Mouse (Mus musculus): ENCODE data around the gene Sprr3.

Gene Sprr3

DNA sequence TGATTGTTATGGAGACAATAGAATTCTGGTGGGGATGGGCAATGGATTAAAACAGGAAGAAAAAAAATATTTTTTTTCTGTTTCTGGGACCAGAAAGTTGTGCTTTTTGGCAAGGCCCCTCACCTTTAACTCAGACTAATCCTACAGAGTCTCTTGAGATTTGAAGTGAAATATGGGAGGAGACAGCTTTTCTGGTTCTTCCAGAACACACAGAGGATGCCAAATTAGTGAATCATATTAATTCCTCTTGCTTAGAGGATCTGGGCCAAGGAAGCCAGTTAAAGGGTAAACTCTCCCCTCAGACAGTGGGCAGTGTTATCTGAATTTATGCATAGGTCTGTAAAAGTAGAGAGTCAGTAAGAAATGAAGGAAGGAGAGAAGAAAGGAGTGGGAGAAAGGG, 8.9 kb upstream of the Sprr3 start:
- H3K4me3 ChIP-seq (replicated peaks; ENCODE audit: low read length): no peak overlapping the region
- H3K36me3 ChIP-seq (ENCODE audit: insufficient read depth, low read length): no peaks in the 10 kb centered on the region
- H3K27me3 ChIP-seq (ENCODE audit: insufficient read depth, low read length): no peaks in the 10 kb centered on the region
- TF ChIP-seq NANOG (IDR thresholded peaks at IDR 0.05; ENCODE audit: borderline replicate concordance, low read length) (no peak), CTCF (conservative IDR thresholded peaks at IDR 0.05; ENCODE audit: low read length) (no peak), POU5F1 (IDR thresholded peaks at IDR 0.05; ENCODE audit: borderline replicate concordance, low read length) (no peak)
- no peaks in the 10 kb centered on the region for H3K9me3 ChIP-seq (ENCODE audit: low read length)
- no peaks in the 10 kb centered on the region for H3K4me1 ChIP-seq (replicated peaks; ENCODE audit: low read depth, low read length)

DNA sequence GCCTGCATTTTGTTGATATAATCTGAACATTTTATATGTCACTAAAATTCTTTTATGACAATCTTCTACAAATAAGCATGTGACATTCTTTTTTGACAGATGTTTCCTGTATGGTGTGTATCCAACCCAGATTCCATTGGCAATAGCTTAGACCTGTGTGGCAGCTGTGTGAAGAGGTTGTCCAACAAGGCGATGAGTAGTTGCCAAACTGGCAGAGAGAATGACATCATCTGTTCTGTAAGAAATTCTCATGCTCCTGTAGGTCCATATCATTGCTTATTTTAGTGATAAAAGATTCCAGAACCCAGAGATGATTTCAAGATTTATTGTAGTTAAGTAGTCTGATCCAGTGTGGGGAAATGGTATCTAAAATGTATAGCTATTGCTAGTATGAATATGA, 8.1 kb upstream of the Sprr3 start:
- TF ChIP-seq POU5F1 (IDR thresholded peaks at IDR 0.05; ENCODE audit: borderline replicate concordance, low read length): no peak
- TF ChIP-seq CTCF (conservative IDR thresholded peaks at IDR 0.05; ENCODE audit: low read length): no peak
- no peak for TF ChIP-seq NANOG (IDR thresholded peaks at IDR 0.05; ENCODE audit: borderline replicate concordance, low read length)
- Histone ChIP-seq H3K27me3 (ENCODE audit: insufficient read depth, low read length) (no peaks in the 10 kb centered on the region), H3K4me3 (replicated peaks; ENCODE audit: low read length) (no peak overlapping the region), H3K9me3 (ENCODE audit: low read length) (no peaks in the 10 kb centered on the region), H3K4me1 (replicated peaks; ENCODE audit: low read depth, low read length) (no peaks in the 10 kb centered on the region), H3K36me3 (ENCODE audit: insufficient read depth, low read length) (no peaks in the 10 kb centered on the region)

DNA sequence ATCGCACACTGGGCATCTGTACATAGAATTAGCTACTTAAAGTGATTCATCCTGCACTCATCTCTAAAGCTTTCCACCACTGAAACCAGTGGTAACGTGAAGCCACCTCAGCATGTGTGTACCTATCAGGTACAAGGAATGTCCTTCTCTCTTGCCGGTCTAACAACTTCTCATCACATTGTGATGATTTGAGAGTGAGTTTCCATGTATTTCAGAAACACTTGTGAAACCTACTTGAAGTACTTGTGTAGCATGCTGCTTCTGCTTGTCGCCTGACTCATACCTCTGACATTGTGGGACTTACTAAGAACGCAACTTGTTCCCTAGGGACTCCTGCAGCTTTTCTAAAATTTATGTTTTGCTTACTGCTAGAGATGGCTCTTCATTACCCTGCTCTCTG, 3.4 kb downstream of the Sprr3 start:
- Histone ChIP-seq H3K27me3 (ENCODE audit: insufficient read depth, low read length) (no peaks in the 10 kb centered on the region), H3K4me3 (replicated peaks; ENCODE audit: low read length) (no peak overlapping the region), H3K4me1 (replicated peaks; ENCODE audit: low read depth, low read length) (no peaks in the 10 kb centered on the region), H3K36me3 (ENCODE audit: insufficient read depth, low read length) (no peaks in the 10 kb centered on the region), H3K9me3 (ENCODE audit: low read length) (no peaks in the 10 kb centered on the region)
- TF ChIP-seq NANOG (IDR thresholded peaks at IDR 0.05; ENCODE audit: borderline replicate concordance, low read length): no peak
- TF ChIP-seq POU5F1 (IDR thresholded peaks at IDR 0.05; ENCODE audit: borderline replicate concordance, low read length): no peak
- TF ChIP-seq CTCF (conservative IDR thresholded peaks at IDR 0.05; ENCODE audit: low read length): no peak

DNA sequence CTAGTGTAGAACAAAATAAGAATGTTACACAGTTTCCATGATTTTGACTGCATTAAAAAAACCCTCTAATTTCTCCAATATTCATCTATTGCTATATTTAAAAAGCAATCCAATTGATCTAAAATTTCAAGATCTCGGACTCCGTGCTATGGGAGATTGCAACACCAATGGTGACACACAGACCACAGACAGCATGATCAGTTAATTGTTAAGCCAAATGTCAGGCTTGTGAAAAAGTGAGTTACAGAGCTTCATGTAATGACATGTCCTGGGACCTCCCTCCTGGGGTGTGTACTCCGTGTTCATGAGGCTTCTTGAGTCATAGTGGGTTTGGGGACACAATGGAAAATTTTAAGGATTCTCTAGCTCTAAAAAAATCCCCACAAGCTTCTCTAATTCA, 18.3 kb downstream of the Sprr3 start:
- no peaks in the 10 kb centered on the region for H3K27me3 ChIP-seq (ENCODE audit: insufficient read depth, low read length)
- no peaks in the 10 kb centered on the region for H3K36me3 ChIP-seq (ENCODE audit: insufficient read depth, low read length)
- no peaks in the 10 kb centered on the region for H3K4me1 ChIP-seq (replicated peaks; ENCODE audit: low read depth, low read length)
- H3K9me3 ChIP-seq (ENCODE audit: low read length): no peaks in the 10 kb centered on the region
- TF ChIP-seq NANOG (IDR thresholded peaks at IDR 0.05; ENCODE audit: borderline replicate concordance, low read length) (no peak), CTCF (conservative IDR thresholded peaks at IDR 0.05; ENCODE audit: low read length) (no peak), POU5F1 (IDR thresholded peaks at IDR 0.05; ENCODE audit: borderline replicate concordance, low read length) (no peak)
- H3K4me3 ChIP-seq (replicated peaks; ENCODE audit: low read length): no peak overlapping the region

DNA sequence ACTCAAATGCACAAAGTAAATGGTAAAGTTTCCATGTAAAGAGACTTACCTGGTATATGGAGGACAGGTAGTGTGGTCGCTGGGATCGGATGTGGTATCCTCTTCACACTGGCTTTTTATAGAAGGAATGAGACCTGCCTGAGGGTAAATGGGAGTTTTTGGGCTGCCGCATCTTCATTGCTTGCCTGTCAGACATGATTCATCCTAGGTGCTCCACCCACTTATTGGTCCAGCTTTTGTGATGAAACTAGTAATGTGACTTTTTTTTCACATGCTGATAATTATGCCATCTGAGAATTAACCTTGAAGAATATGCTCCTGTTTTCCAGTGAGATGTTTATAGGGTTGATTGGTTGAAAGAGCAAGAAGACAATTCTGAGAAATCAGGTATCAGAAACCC, 19.8 kb downstream of the Sprr3 start, which contains the start of gene Sprr1b:
Gene Sprr1b (minus strand): TSS at position 101 of the 400 bp plus-strand sequence.
- Histone ChIP-seq H3K4me1 (replicated peaks; ENCODE audit: low read depth, low read length) (no peaks in the 10 kb centered on the region), H3K4me3 (replicated peaks; ENCODE audit: low read length) (no peak within 1 kb of the TSS), H3K27me3 (ENCODE audit: insufficient read depth, low read length) (no peaks in the 10 kb centered on the region), H3K36me3 (ENCODE audit: insufficient read depth, low read length) (no peaks in the 10 kb centered on the region), H3K9me3 (ENCODE audit: low read length) (no peaks in the 10 kb centered on the region)
- TF ChIP-seq CTCF (conservative IDR thresholded peaks at IDR 0.05; ENCODE audit: low read length) (no peak), NANOG (IDR thresholded peaks at IDR 0.05; ENCODE audit: borderline replicate concordance, low read length) (no peak), POU5F1 (IDR thresholded peaks at IDR 0.05; ENCODE audit: borderline replicate concordance, low read length) (no peak)

DNA sequence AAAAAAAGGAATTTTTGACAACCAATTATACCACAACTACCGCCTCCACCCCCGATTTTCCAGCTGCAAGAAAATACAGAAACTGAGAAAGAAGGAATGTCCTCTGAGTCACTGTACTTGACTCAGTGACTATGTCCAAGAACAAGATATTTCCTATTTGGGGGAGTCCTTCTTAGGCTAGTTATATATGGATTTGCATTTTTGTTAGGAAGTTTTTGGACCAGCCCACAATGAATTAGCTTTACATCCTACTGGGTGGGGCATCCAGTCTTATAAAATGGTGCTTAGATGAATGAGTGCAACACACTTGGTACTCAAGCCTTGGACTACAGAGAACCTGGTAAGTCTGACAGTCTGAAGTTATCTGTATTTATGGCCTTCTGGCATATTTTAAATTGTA, 26.2 kb downstream of the Sprr3 start, which contains the start of gene Sprr2k:
Gene Sprr2k (plus strand): TSS at position 301 of the 400 bp plus-strand sequence.
- no peaks in the 10 kb centered on the region for H3K27me3 ChIP-seq (ENCODE audit: insufficient read depth, low read length)
- no peaks in the 10 kb centered on the region for H3K4me1 ChIP-seq (replicated peaks; ENCODE audit: low read depth, low read length)
- no peaks in the 10 kb centered on the region for H3K36me3 ChIP-seq (ENCODE audit: insufficient read depth, low read length)
- H3K9me3 ChIP-seq (ENCODE audit: low read length): no peaks in the 10 kb centered on the region
- TF ChIP-seq POU5F1 (IDR thresholded peaks at IDR 0.05; ENCODE audit: borderline replicate concordance, low read length) (no peak), CTCF (conservative IDR thresholded peaks at IDR 0.05; ENCODE audit: low read length) (no peak), NANOG (IDR thresholded peaks at IDR 0.05; ENCODE audit: borderline replicate concordance, low read length) (no peak)
- H3K4me3 ChIP-seq (replicated peaks; ENCODE audit: low read length): no peak within 1 kb of the TSS

DNA sequence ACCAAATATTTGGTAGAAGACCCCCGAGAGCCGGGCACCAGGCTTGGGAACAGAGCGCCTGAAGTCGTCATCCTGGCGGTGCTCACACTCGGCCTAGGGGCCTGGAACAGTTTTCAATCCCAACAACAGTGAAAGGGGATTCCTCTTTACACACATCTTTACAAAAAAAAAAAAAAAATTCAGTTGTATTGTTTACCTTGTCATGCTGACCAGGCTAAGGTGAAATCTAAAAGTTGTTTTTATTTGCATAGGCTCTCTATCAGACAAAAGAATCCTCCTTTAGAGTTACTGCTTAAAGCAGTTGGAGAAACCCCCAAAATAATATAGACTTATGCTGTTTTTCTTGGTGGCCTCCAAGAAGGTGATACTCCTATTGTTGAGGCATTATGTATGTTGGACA, 29.2 kb downstream of the Sprr3 start, which contains the start of gene Gm9774:
Gene Gm9774 (minus strand): TSS at position 101 of the 400 bp plus-strand sequence.
- Histone ChIP-seq H3K27me3 (ENCODE audit: insufficient read depth, low read length) (no peaks in the 10 kb centered on the region), H3K9me3 (ENCODE audit: low read length) (no peaks in the 10 kb centered on the region), H3K4me3 (replicated peaks; ENCODE audit: low read length) (peak within 1 kb of the TSS; percentile 29; the same call in 1 of the 2 replicates), H3K36me3 (ENCODE audit: insufficient read depth, low read length) (no peaks in the 10 kb centered on the region), H3K4me1 (replicated peaks; ENCODE audit: low read depth, low read length) (no peaks in the 10 kb centered on the region)
- TF ChIP-seq POU5F1 (IDR thresholded peaks at IDR 0.05; ENCODE audit: borderline replicate concordance, low read length) (no peak), CTCF (conservative IDR thresholded peaks at IDR 0.05; ENCODE audit: low read length) (no peak), NANOG (IDR thresholded peaks at IDR 0.05; ENCODE audit: borderline replicate concordance, low read length) (no peak)

DNA sequence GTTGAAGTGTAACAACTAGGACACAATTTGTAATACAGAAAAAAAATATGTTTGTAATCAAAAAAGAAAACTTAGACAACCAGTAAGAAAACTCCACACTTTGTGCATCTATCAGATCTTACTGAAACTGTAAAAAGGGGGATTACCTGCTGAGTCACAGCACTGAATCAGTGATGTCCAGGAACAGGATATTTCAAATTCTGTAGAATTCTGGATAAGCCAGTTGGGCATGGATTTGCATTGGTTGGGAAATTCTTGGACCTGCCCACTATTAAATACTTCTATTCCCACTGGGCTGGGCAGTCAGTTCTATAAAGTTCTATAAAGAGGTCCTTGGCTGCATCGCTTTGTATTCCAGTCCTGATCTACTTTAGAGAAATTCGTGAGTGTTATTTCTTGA, 40.7 kb downstream of the Sprr3 start, which contains the start of gene Sprr2j-ps:
Gene Sprr2j-ps (plus strand): TSS at position 301 of the 400 bp plus-strand sequence.
- Histone ChIP-seq H3K27me3 (ENCODE audit: insufficient read depth, low read length) (no peaks in the 10 kb centered on the region), H3K36me3 (ENCODE audit: insufficient read depth, low read length) (no peaks in the 10 kb centered on the region), H3K4me3 (replicated peaks; ENCODE audit: low read length) (no peak within 1 kb of the TSS), H3K4me1 (replicated peaks; ENCODE audit: low read depth, low read length) (no peaks in the 10 kb centered on the region), H3K9me3 (ENCODE audit: low read length) (no peaks in the 10 kb centered on the region)
- TF ChIP-seq POU5F1 (IDR thresholded peaks at IDR 0.05; ENCODE audit: borderline replicate concordance, low read length) (no peak), NANOG (IDR thresholded peaks at IDR 0.05; ENCODE audit: borderline replicate concordance, low read length) (no peak), CTCF (conservative IDR thresholded peaks at IDR 0.05; ENCODE audit: low read length) (no peak)

DNA sequence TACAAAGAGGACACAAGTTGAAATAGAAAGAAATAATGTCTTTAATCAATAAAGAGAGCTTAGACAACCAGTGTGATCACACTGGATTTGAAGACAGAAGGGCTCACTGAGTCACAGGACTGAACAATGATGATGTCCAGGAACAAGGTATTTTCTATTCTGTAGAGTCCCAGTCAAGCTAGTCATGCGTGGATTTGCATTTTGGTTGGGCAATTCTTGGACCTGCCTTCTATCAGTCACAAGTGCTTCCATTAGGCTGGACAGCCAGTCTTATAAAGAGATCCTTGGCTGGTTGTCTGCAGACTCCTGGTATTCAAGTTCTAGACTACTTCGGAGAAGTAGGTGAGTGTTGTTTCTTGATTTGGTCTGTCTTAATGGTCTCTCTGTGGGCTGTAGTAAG, 50.8 kb downstream of the Sprr3 start, which contains the start of gene Sprr2i:
Gene Sprr2i (plus strand): TSS at position 301 of the 400 bp plus-strand sequence.
- H3K36me3 ChIP-seq (ENCODE audit: insufficient read depth, low read length): no peaks in the 10 kb centered on the region
- no peaks in the 10 kb centered on the region for H3K4me1 ChIP-seq (replicated peaks; ENCODE audit: low read depth, low read length)
- no peak within 1 kb of the TSS for H3K4me3 ChIP-seq (replicated peaks; ENCODE audit: low read length)
- no peaks in the 10 kb centered on the region for H3K9me3 ChIP-seq (ENCODE audit: low read length)
- no peaks in the 10 kb centered on the region for H3K27me3 ChIP-seq (ENCODE audit: insufficient read depth, low read length)
- TF ChIP-seq NANOG (IDR thresholded peaks at IDR 0.05; ENCODE audit: borderline replicate concordance, low read length): no peak
- no peak for TF ChIP-seq CTCF (conservative IDR thresholded peaks at IDR 0.05; ENCODE audit: low read length)
- TF ChIP-seq POU5F1 (IDR thresholded peaks at IDR 0.05; ENCODE audit: borderline replicate concordance, low read length): no peak

Measured in E14TG2a.4 (cell line).